In genomic region chr10:13092996-13093395, GRCm38 (mm10) we compare ENCODE assay signal across 10 mouse cellular contexts. TPM values are rescaled to one million over a fixed set of nuclear protein-coding genes. Genes with fewer than 3 reads are reported as not detected.
DNase-seq lines count a peak whose midpoint lies in the region; ATAC-seq and TF ChIP-seq lines count a peak whose summit lies in the region.
"Had no signal": no experiment of that assay in that cellular context is flagged by ENCODE, and none has a peak within 500 bp of the region (broad histone marks: within the 10 kb centered on the region; RNA-seq: fewer than 3 reads in every experiment).

No protein-coding gene starts in this region.

- peaks cover 26% of the 10 kb centered on the region for H3K9me3 ChIP-seq in hindbrain, embryonic 13.5 days
- no peaks in the 10 kb centered on the region for H3K9me3 ChIP-seq in hindbrain, postnatal 0 days (ENCODE audit: low read length)
- peaks cover 27% of the 10 kb centered on the region for H3K9me3 ChIP-seq in embryonic facial prominence, embryonic 12.5 days
- peaks cover 14% of the 10 kb centered on the region; the same call in 1 of the 2 replicates for H3K9me3 ChIP-seq in embryonic facial prominence, embryonic 15.5 days (replicated peaks)
- H3K9me3 ChIP-seq in limb, embryonic 14.5 days (ENCODE audit: control insufficient read depth, low read length): peaks cover 32% of the 10 kb centered on the region

- no peaks in the 10 kb centered on the region for H3K27me3 ChIP-seq in hindbrain, embryonic 13.5 days
- no peaks in the 10 kb centered on the region for H3K27me3 ChIP-seq in hindbrain, postnatal 0 days (ENCODE audit: insufficient read depth, low read length)
- no peaks in the 10 kb centered on the region for H3K27me3 ChIP-seq in embryonic facial prominence, embryonic 12.5 days
- H3K27me3 ChIP-seq in embryonic facial prominence, embryonic 15.5 days: no peaks in the 10 kb centered on the region
- no peaks in the 10 kb centered on the region for H3K27me3 ChIP-seq in limb, embryonic 14.5 days (ENCODE audit: control insufficient read depth, insufficient read depth, low read length)

- no peaks in the 10 kb centered on the region for H3K36me3 ChIP-seq in hindbrain, embryonic 13.5 days
- no peaks in the 10 kb centered on the region for H3K36me3 ChIP-seq in hindbrain, postnatal 0 days (ENCODE audit: insufficient read depth, low read length)
- no peaks in the 10 kb centered on the region for H3K36me3 ChIP-seq in embryonic facial prominence, embryonic 12.5 days
- H3K36me3 ChIP-seq in embryonic facial prominence, embryonic 15.5 days: no peaks in the 10 kb centered on the region
- H3K36me3 ChIP-seq in limb, embryonic 14.5 days (ENCODE audit: control insufficient read depth, insufficient read depth, low read length): no peaks in the 10 kb centered on the region

- H3K4me2 ChIP-seq in hindbrain, embryonic 13.5 days: peak overlapping the region; percentile 18; the same call in 1 of the 2 replicates
- H3K4me2 ChIP-seq in hindbrain, postnatal 0 days (ENCODE audit: low read depth, low read length): no peak overlapping the region
- H3K4me2 ChIP-seq in embryonic facial prominence, embryonic 12.5 days (replicated peaks): peak overlapping the region; percentile 29; the same call in 1 of the 2 replicates
- H3K4me2 ChIP-seq in embryonic facial prominence, embryonic 15.5 days (replicated peaks): no peak overlapping the region
- H3K4me2 ChIP-seq in limb, embryonic 14.5 days (replicated peaks; ENCODE audit: low read depth, low read length, severe bottlenecking): peak overlapping the region; percentile 34

- H3K9ac ChIP-seq in hindbrain, embryonic 13.5 days: no peak overlapping the region
- no peak overlapping the region for H3K9ac ChIP-seq in hindbrain, postnatal 0 days (replicated peaks; ENCODE audit: low read length)
- no peak overlapping the region for H3K9ac ChIP-seq in embryonic facial prominence, embryonic 12.5 days
- H3K9ac ChIP-seq in embryonic facial prominence, embryonic 15.5 days: no peak overlapping the region
- H3K9ac ChIP-seq in limb, embryonic 14.5 days (ENCODE audit: low read depth, low read length, severe bottlenecking): no peak overlapping the region

- no peak for TF ChIP-seq CTCF in hindbrain, postnatal 0 days (IDR thresholded peaks at IDR 0.05; ENCODE audit: low read depth)

- intact Hi-C loops in gastrocnemius, postnatal 36 days (cut with DNase I): no loop called here

- 68% methylated on average over 3 of the region's 3 CpGs for WGBS in hindbrain, embryonic 13.5 days
- WGBS in hindbrain, postnatal 0 days: 59% methylated on average over 3 of the region's 3 CpGs
- WGBS in embryonic facial prominence, embryonic 12.5 days: 50% methylated on average over 3 of the region's 3 CpGs
- 40% methylated on average over 3 of the region's 3 CpGs for WGBS in embryonic facial prominence, embryonic 15.5 days
- 28% methylated on average over 3 of the region's 3 CpGs for WGBS in limb, embryonic 14.5 days

- ATAC-seq in hindbrain, embryonic 13.5 days (ENCODE audit: low FRiP score): no peak
- no peak for ATAC-seq in hindbrain, postnatal 0 days
- no peak for ATAC-seq in embryonic facial prominence, embryonic 12.5 days (ENCODE audit: insufficient number of reproducible peaks, insufficient read depth, low FRiP score, low TSS enrichment)
- ATAC-seq in embryonic facial prominence, embryonic 15.5 days (ENCODE audit: insufficient number of reproducible peaks, low FRiP score, low TSS enrichment, low read depth): no peak
- ATAC-seq in limb, embryonic 14.5 days (ENCODE audit: low FRiP score, low read depth): peak; percentile 41; the same call in 1 of the 2 replicates

- TF ChIP-seq POLR2A in limb, embryonic 14.5 days (IDR thresholded peaks at IDR 0.05; ENCODE audit: borderline replicate concordance, extremely low read depth, insufficient read depth, insufficient read length): no peak

- H3K4me3 ChIP-seq in hindbrain, embryonic 13.5 days: no peak overlapping the region
- no peak overlapping the region for H3K4me3 ChIP-seq in hindbrain, postnatal 0 days (ENCODE audit: low read length)
- peak overlapping the region; percentile 11; the same call in 1 of the 2 replicates for H3K4me3 ChIP-seq in embryonic facial prominence, embryonic 12.5 days
- H3K4me3 ChIP-seq in embryonic facial prominence, embryonic 15.5 days (replicated peaks): peak overlapping the region; percentile 26
- H3K4me3 ChIP-seq in limb, embryonic 14.5 days (replicated peaks; ENCODE audit: low read length): peak overlapping the region; percentile 62

- H3K27ac ChIP-seq in hindbrain, embryonic 13.5 days: no peak overlapping the region
- no peak overlapping the region for H3K27ac ChIP-seq in hindbrain, postnatal 0 days
- H3K27ac ChIP-seq in embryonic facial prominence, embryonic 12.5 days: no peak overlapping the region
- no peak overlapping the region for H3K27ac ChIP-seq in embryonic facial prominence, embryonic 15.5 days (replicated peaks)
- H3K27ac ChIP-seq in limb, embryonic 14.5 days (replicated peaks; ENCODE audit: low read depth, low read length): no peak overlapping the region
- H3K27ac ChIP-seq: macrophage had no signal

- H3K4me1 ChIP-seq in hindbrain, embryonic 13.5 days (replicated peaks): no peaks in the 10 kb centered on the region
- no peaks in the 10 kb centered on the region for H3K4me1 ChIP-seq in hindbrain, postnatal 0 days (ENCODE audit: insufficient read depth, low read length)
- H3K4me1 ChIP-seq in embryonic facial prominence, embryonic 12.5 days: no peaks in the 10 kb centered on the region
- no peaks in the 10 kb centered on the region for H3K4me1 ChIP-seq in embryonic facial prominence, embryonic 15.5 days
- H3K4me1 ChIP-seq in limb, embryonic 14.5 days (ENCODE audit: control insufficient read depth, insufficient read depth, low read length): no peaks in the 10 kb centered on the region

- DNase-seq in hindbrain, postnatal 0 days (ENCODE audit: low spot score): no peak
- peak; percentile 67 for DNase-seq in limb, embryonic 14.5 days (ENCODE audit: low spot score)
- DNase-seq in gastrocnemius, postnatal 36 days: no peak
- DNase-seq in left cerebral cortex, adult 18-20 months (ENCODE audit: low spot score in 2 of 2): no peak
- DNase-seq: cerebellum, postnatal 14 days; thymus, postnatal 14 days had no signal

RNA-seq across cellular contexts. Expression of gene Plagl1, which starts 32.7 kb away (rescaled TPM):
- 32.3 and 34.2 TPM in 2 replicates for polyA plus RNA-seq in hindbrain, embryonic 13.5 days (2015; fragmentation: Nextera tagmentation; extraction: Ambion mirVana)
- total RNA-seq in hindbrain, postnatal 0 days (2014; rRNA removed): 88.2 and 112 TPM in 2 replicates
- 16.6 and 19.8 TPM in 2 replicates for polyA plus RNA-seq in hindbrain, postnatal 0 days (2015; fragmentation: Nextera tagmentation; extraction: Ambion mirVana)
- 121 and 137 TPM in 2 replicates for polyA plus RNA-seq in embryonic facial prominence, embryonic 12.5 days (2016; fragmentation: Nextera tagmentation; extraction: Ambion mirVana)
- 220 and 243 TPM in 2 replicates for polyA plus RNA-seq in embryonic facial prominence, embryonic 15.5 days (2015; fragmentation: Nextera tagmentation; extraction: Ambion mirVana)
- 841 and 1,093 TPM in 2 replicates for polyA plus RNA-seq in limb, embryonic 14.5 days (2012; rRNA removed)
- polyA plus RNA-seq in limb, embryonic 14.5 days (2014; fragmentation: Nextera tagmentation; extraction: Ambion mirVana): 298 and 354 TPM in 2 replicates
- 1 to 10 TPM; 3.3 to 4.3 TPM for total RNA-seq in gastrocnemius, postnatal 36 days (2021)
- 10 to 100 TPM; 12.8 to 16.4 TPM for total RNA-seq in left cerebral cortex, adult 18-20 months (2021)

Comparison
In these comparisons a context has a peak if more than half of its experiments do, and no peak if none do; other contexts are left out.
1. H3K4me2 ChIP-seq: peak in hindbrain, embryonic 13.5 days (single experiment), embryonic facial prominence, embryonic 12.5 days (single experiment) and limb, embryonic 14.5 days (single experiment); none in hindbrain, postnatal 0 days (single experiment) and embryonic facial prominence, embryonic 15.5 days (single experiment).
2. H3K4me3 ChIP-seq: peak in embryonic facial prominence, embryonic 12.5 days (single experiment), embryonic facial prominence, embryonic 15.5 days (single experiment) and limb, embryonic 14.5 days (single experiment); none in hindbrain, embryonic 13.5 days (single experiment) and hindbrain, postnatal 0 days (single experiment).